Mouse (Mus musculus) MEL (cell line): ENCODE results near the gene Rbfox2. TPM values are rescaled to one million over a fixed set of nuclear protein-coding genes. Genes with fewer than 3 reads are reported as not detected.

ENCODE experiments used
- DNase-seq: peaks from one replicate; pipeline ENCODE4 v3.0.0; 2011; ENCODE audit warnings: low read depth, low spot score
- H3K27ac ChIP-seq: 2 replicates; pipeline ENCODE4 v1.5.1; 2012; ENCODE audit warnings: low read depth, mild to moderate bottlenecking, control low read depth, low read length, moderate library complexity; ENCODE audit not compliant: control insufficient read depth
- H3K27me3 ChIP-seq, 2 experiments: fragments of 150-350 bp in 1 of 2; sonication (generic) in 1 of 2; 2 replicates each; pipeline ENCODE4 v1.6.1; 2012; ENCODE audit warnings: low read length in 2 of 2, mild to moderate bottlenecking in 2 of 2, improper control_type of control experiment in 1 of 2, moderate library complexity in 1 of 2; ENCODE audit not compliant: insufficient read depth in 2 of 2, control insufficient read depth in 1 of 2
- H3K36me3 ChIP-seq, 2 experiments: 2 replicates each; pipeline ENCODE4 v1.6.1; 2012 to 2014; ENCODE audit warnings: low read length in 2 of 2, improper control_type of control experiment in 1 of 2, inconsistent platforms in 1 of 2, mild to moderate bottlenecking in 1 of 2; ENCODE audit not compliant: insufficient read depth in 2 of 2, control insufficient read depth in 1 of 2
- H3K4me1 ChIP-seq, 2 experiments: fragments of 150-350 bp in 1 of 2; sonication (generic) in 1 of 2; 2 replicates each; pipeline ENCODE4 v1.6.1; 2012; ENCODE audit warnings: low read length in 2 of 2, improper control_type of control experiment in 1 of 2, mild to moderate bottlenecking in 1 of 2; ENCODE audit not compliant: insufficient read depth in 2 of 2, control insufficient read depth in 1 of 2
- H3K4me3 ChIP-seq, 2 experiments: fragments of 150-350 bp in 1 of 2; sonication (generic) in 1 of 2; 2 replicates each; pipeline ENCODE4 v1.5.1; 2012; ENCODE audit warnings: low read depth in 2 of 2, low read length in 2 of 2, mild to moderate bottlenecking in 2 of 2, moderate library complexity in 2 of 2, control low read depth in 1 of 2, improper control_type of control experiment in 1 of 2; ENCODE audit not compliant: control insufficient read depth in 1 of 2, insufficient read depth in 1 of 2
- H3K79me2 ChIP-seq: 2 replicates; pipeline ENCODE4 v1.6.1; 2012; ENCODE audit warnings: mild to moderate bottlenecking, low read length, moderate library complexity; ENCODE audit not compliant: control insufficient read depth, poor library complexity, insufficient read depth
- H3K9ac ChIP-seq: 2 replicates; pipeline ENCODE4 v1.6.1; 2012; ENCODE audit warnings: low read depth, mild to moderate bottlenecking, control low read depth, low read length, moderate library complexity; ENCODE audit not compliant: control insufficient read depth, poor library complexity, severe bottlenecking
- H3K9me3 ChIP-seq: fragments of 150-350 bp; sonication (generic); replicated peaks from 2 replicates; pipeline ENCODE4 v1.6.1; 2012; ENCODE audit warnings: mild to moderate bottlenecking, low read length, improper control_type of control experiment, moderate library complexity; ENCODE audit not compliant: insufficient read depth
- BHLHE40 ChIP-seq: IDR thresholded peaks from 2 replicates; pipeline ENCODE4 v1.6.1; 2012; ENCODE audit warnings: low read depth, mild to moderate bottlenecking, inconsistent platforms, low read length, improper control_type of control experiment, borderline replicate concordance
- CHD1 ChIP-seq: IDR thresholded peaks from 2 replicates; pipeline ENCODE4 v1.6.1; 2012; ENCODE audit warnings: low read depth, mild to moderate bottlenecking, inconsistent platforms, low read length, improper control_type of control experiment
- CTCF ChIP-seq, 3 experiments: IDR thresholded peaks in 2 of 3; conservative IDR thresholded peaks in 1 of 3; 2 replicates each; pipeline ENCODE4 v1.5.1; 2011 to 2012; ENCODE audit warnings: low read length in 3 of 3, low read depth in 2 of 3, mild to moderate bottlenecking in 2 of 3, improper control_type of control experiment in 1 of 3, inconsistent platforms in 1 of 3, mixed read lengths in 1 of 3, moderate library complexity in 1 of 3; ENCODE audit not compliant: control insufficient read depth in 1 of 3, insufficient read depth in 1 of 3, poor library complexity in 1 of 3, severe bottlenecking in 1 of 3
- EP300 ChIP-seq, 2 experiments: IDR thresholded peaks; 2 replicates each; pipeline ENCODE4 v1.6.1; 2011; ENCODE audit warnings: improper control_type of control experiment in 2 of 2, low read length in 2 of 2, low read depth in 1 of 2, mild to moderate bottlenecking in 1 of 2
- ETS1 ChIP-seq: IDR thresholded peaks from 2 replicates; pipeline ENCODE4 v1.6.1; 2012; ENCODE audit warnings: low read depth, mild to moderate bottlenecking, inconsistent platforms, low read length, improper control_type of control experiment, moderate library complexity
- KAT2A ChIP-seq: conservative IDR thresholded peaks from 2 replicates; pipeline ENCODE4 v1.6.1; 2012; ENCODE audit warnings: low read depth, low read length, improper control_type of control experiment, inconsistent platforms
- MAX ChIP-seq: IDR thresholded peaks from 2 replicates; pipeline ENCODE4 v1.6.1; 2011; ENCODE audit warnings: low read length, improper control_type of control experiment
- MEF2A ChIP-seq: IDR thresholded peaks from 2 replicates; pipeline ENCODE4 v1.6.1; 2014; ENCODE audit warnings: low read depth, mild to moderate bottlenecking, inconsistent platforms, low read length, improper control_type of control experiment; ENCODE audit not compliant: poor library complexity, insufficient replicate concordance, severe bottlenecking; ENCODE audit errors: extremely low read depth
- MXI1 ChIP-seq: IDR thresholded peaks from 2 replicates; pipeline ENCODE4 v1.6.1; 2011; ENCODE audit warnings: mild to moderate bottlenecking, low read depth, low read length, improper control_type of control experiment
- NRF1 ChIP-seq: IDR thresholded peaks from 2 replicates; pipeline ENCODE4 v1.6.1; 2014; ENCODE audit warnings: low read depth, mild to moderate bottlenecking, inconsistent platforms, low read length, improper control_type of control experiment, moderate library complexity; ENCODE audit not compliant: poor library complexity, insufficient read depth, severe bottlenecking
- POLR2A ChIP-seq, 2 experiments: IDR thresholded peaks; 2 replicates each; pipeline ENCODE4 v1.6.1; 2011 to 2012; ENCODE audit warnings: low read length in 2 of 2, mild to moderate bottlenecking in 2 of 2, control low read depth in 1 of 2, improper control_type of control experiment in 1 of 2, low read depth in 1 of 2, moderate library complexity in 1 of 2; ENCODE audit not compliant: control insufficient read depth in 1 of 2, insufficient read depth in 1 of 2, poor library complexity in 1 of 2
- RCOR1 ChIP-seq: IDR thresholded peaks from 2 replicates; pipeline ENCODE4 v1.6.1; 2012; ENCODE audit warnings: low read depth, mild to moderate bottlenecking, inconsistent platforms, low read length, improper control_type of control experiment
- SIN3A ChIP-seq: IDR thresholded peaks from 2 replicates; pipeline ENCODE4 v1.6.1; 2012; ENCODE audit warnings: low read length, improper control_type of control experiment, inconsistent platforms
- SMC3 ChIP-seq: IDR thresholded peaks from 2 replicates; pipeline ENCODE4 v1.6.1; 2011; ENCODE audit warnings: low read depth, low read length, improper control_type of control experiment
- TAL1 ChIP-seq: IDR thresholded peaks from 2 replicates; pipeline ENCODE4 v1.6.1; 2012; ENCODE audit warnings: mild to moderate bottlenecking, inconsistent platforms, low read length, moderate library complexity, mixed read lengths
- TBP ChIP-seq: IDR thresholded peaks from 2 replicates; pipeline ENCODE4 v1.8.0; 2011; ENCODE audit warnings: low read depth, low read length, improper control_type of control experiment
- TCF12 ChIP-seq: IDR thresholded peaks from 2 replicates; pipeline ENCODE4 v1.6.1; 2014; ENCODE audit warnings: low read depth, mild to moderate bottlenecking, inconsistent platforms, low read length, improper control_type of control experiment, moderate library complexity
- UBTF ChIP-seq: IDR thresholded peaks from 2 replicates; pipeline ENCODE4 v1.6.1; 2012; ENCODE audit warnings: low read depth, mild to moderate bottlenecking, inconsistent platforms, low read length, improper control_type of control experiment, moderate library complexity, borderline replicate concordance; ENCODE audit not compliant: insufficient read depth
- USF2 ChIP-seq, 2 experiments: IDR thresholded peaks; 2 replicates each; pipeline ENCODE4 v1.6.1; 2011 to 2012; ENCODE audit warnings: improper control_type of control experiment in 2 of 2, low read length in 2 of 2, borderline replicate concordance in 1 of 2, inconsistent platforms in 1 of 2, low read depth in 1 of 2, mild to moderate bottlenecking in 1 of 2; ENCODE audit not compliant: insufficient read depth in 1 of 2
- ZMIZ1 ChIP-seq: IDR thresholded peaks from 2 replicates; pipeline ENCODE4 v1.6.1; 2012; ENCODE audit warnings: low read depth, mild to moderate bottlenecking, inconsistent platforms, low read length, improper control_type of control experiment, moderate library complexity
- ZNF384 ChIP-seq: IDR thresholded peaks from 2 replicates; pipeline ENCODE4 v1.6.1; 2012; ENCODE audit warnings: low read depth, mild to moderate bottlenecking, inconsistent platforms, low read length, improper control_type of control experiment
- polyA plus RNA-seq, 2 experiments: library from polyadenylated mRNA; stranded (reverse) in 1 of 2; unstranded in 1 of 2; fragments of >175 nt in 1 of 2; fragments of >200 nt in 1 of 2; gene quantifications; 2 replicates each; pipeline versions ENCODE4 v1.2.1 to v1.2.4; 2012; ENCODE audit warnings: low replicate concordance in 2 of 2, low read depth in 1 of 2; ENCODE audit not compliant: insufficient read length in 2 of 2, insufficient read depth in 1 of 2, missing spikeins in 1 of 2
- total RNA-seq: library from RNA; depleted of rRNA; stranded (reverse); fragments of 300-350 nt; gene quantifications from 2 replicates; pipeline ENCODE4 v1.2.3, GENCODE M21; 2012

Rbfox2 gene
- total and polyA plus RNA-seq, 3 experiments = 3.4 to 6.0 TPM; not detected in 1

DNA sequence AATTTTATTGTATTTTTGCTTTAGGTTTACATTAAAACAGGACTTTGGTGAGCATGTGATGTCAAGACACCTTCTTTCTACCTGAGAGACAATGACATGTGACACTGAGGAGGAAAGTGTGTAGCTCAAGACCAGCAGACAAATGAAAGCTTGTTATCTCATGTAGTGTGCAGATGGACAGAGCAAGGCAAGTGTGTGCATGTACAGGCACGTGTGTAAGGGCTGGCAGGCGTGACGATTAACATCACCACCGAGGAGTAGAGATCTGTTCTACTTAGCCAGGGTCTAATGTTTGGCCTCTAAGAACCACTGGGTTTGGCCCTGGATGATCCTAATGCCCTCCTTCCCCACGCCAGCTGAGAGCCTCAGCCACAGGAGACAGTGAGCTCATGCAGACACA, 216.3 kb downstream of the Rbfox2 start:
- DNase-seq = no peak
- H3K36me3 ChIP-seq = no peaks in the 10 kb centered on the region
- no peaks in the 10 kb centered on the region for H3K79me2 ChIP-seq
- H3K4me3 ChIP-seq = no peak overlapping the region
- no peaks in the 10 kb centered on the region for H3K27me3 ChIP-seq
- no peak overlapping the region for H3K27ac ChIP-seq
- H3K4me1 ChIP-seq = no peaks in the 10 kb centered on the region
- no peak overlapping the region for H3K9ac ChIP-seq
- no peak for TF ChIP-seq ZNF384
- TF ChIP-seq USF2 (IDR thresholded peaks at IDR 0.05; ENCODE audit: borderline replicate concordance in 1 of 2, insufficient read depth in 1 of 2, low read depth in 1 of 2, low read length in 2 of 2) = no peak
- TF ChIP-seq KAT2A = no peak
- TF ChIP-seq SMC3 = no peak
- TF ChIP-seq MXI1 = no peak
- TF ChIP-seq RCOR1 = no peak
- TF ChIP-seq SIN3A = no peak
- no peak for TF ChIP-seq TCF12
- no peak for TF ChIP-seq TAL1
- TF ChIP-seq MAX = no peak
- TF ChIP-seq EP300 (IDR thresholded peaks at IDR 0.05; ENCODE audit: low read depth in 1 of 2, low read length in 2 of 2) = no peak
- no peak for TF ChIP-seq CTCF (IDR thresholded peaks at IDR 0.05 in 2 of 3, conservative IDR thresholded peaks at IDR 0.05 in 1 of 3; ENCODE audit: control insufficient read depth in 1 of 3, insufficient read depth in 1 of 3, low read depth in 2 of 3, low read length in 3 of 3, poor library complexity in 1 of 3, severe bottlenecking in 1 of 3)
- TF ChIP-seq ETS1 = no peak
- TF ChIP-seq NRF1 = no peak
- TF ChIP-seq BHLHE40 = no peak
- no peak for TF ChIP-seq TBP
- TF ChIP-seq POLR2A (IDR thresholded peaks at IDR 0.05; ENCODE audit: control insufficient read depth in 1 of 2, insufficient read depth in 1 of 2, low read depth in 1 of 2, low read length in 2 of 2, poor library complexity in 1 of 2) = no peak
- no peak for TF ChIP-seq MEF2A
- H3K9me3 ChIP-seq = no peaks in the 10 kb centered on the region

- no peak overlapping the region for H3K4me3 ChIP-seq
- DNase-seq = no peak
- TF ChIP-seq RCOR1 (no peak), ZMIZ1 (no peak), BHLHE40 (no peak), MAX (no peak), CHD1 (no peak), UBTF (no peak)
- TF ChIP-seq, all 39 proteins: peak for 0
- no peaks in the 10 kb centered on the region for H3K79me2 ChIP-seq
- H3K4me1 ChIP-seq = no peaks in the 10 kb centered on the region
- H3K9me3 ChIP-seq = no peaks in the 10 kb centered on the region
- H3K27ac ChIP-seq = no peak overlapping the region
- H3K27me3 ChIP-seq = no peaks in the 10 kb centered on the region
- H3K9ac ChIP-seq = no peak overlapping the region
- no peaks in the 10 kb centered on the region for H3K36me3 ChIP-seq
Observed at GRCm38 (mm10) chr15:77089249-77089648, 217.6 kb downstream of the Rbfox2 start.
